ENCODE assay signal across 23 mouse cellular contexts in the genomic region with DNA sequence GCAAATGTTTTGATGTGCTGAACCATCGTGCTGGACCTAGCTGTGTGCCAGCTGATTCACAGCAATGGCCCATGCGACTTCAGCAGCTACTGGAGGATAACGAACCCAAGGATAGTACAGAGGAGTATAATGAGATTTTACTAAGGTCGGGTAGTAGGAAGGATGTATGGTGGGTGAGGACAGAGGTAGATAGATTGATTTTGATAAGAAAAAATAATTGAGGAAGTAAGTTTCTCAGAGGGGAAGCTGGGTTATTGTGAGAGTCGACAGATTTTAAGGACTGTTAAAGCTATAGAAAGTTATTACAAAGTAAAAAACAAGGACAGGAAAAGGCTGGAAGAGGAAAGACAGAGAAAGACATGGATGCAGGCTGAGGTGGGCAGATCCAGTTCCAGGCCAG. TPM values are rescaled to one million over a fixed set of nuclear protein-coding genes. Genes with fewer than 3 reads are reported as not detected.
DNase-seq lines count a peak whose midpoint lies in the region; ATAC-seq lines count a peak whose summit lies in the region.
"Had no signal": no experiment of that assay in that cellular context is flagged by ENCODE, and none has a peak within 500 bp of the region (broad histone marks: within the 10 kb centered on the region; RNA-seq: fewer than 3 reads in every experiment).

No protein-coding gene starts in this region.

- intact Hi-C loops in heart, postnatal 25 days (cut with DNase I): no loop called here
- intact Hi-C loops in heart, postnatal 14 days (cut with DNase I): no loop called here

- peak; percentile 59 for ATAC-seq in granulocyte monocyte progenitor cell, adult 5-6 weeks (replicated peaks; ENCODE audit: poor library complexity, severe bottlenecking)
- peak; percentile 46 for ATAC-seq in megakaryocyte progenitor cell, adult 5-6 weeks (replicated peaks; ENCODE audit: poor library complexity)
- ATAC-seq: activated CD4-positive, CD25-positive, alpha-beta regulatory T cell, adult 4 months; forebrain, embryonic 15.5 days; hindbrain, embryonic 16.5 days; inflammation-experienced regulatory T-cells, adult 6 months; Patski had no signal

- no peaks in the 10 kb centered on the region for H3K4me1 ChIP-seq in embryonic facial prominence, embryonic 10.5 days
- H3K4me1 ChIP-seq: embryonic facial prominence, embryonic 12.5 days; forebrain, embryonic 15.5 days; heart, embryonic 15.5 days; hindbrain, embryonic 12.5 days had no signal

- H3K27ac ChIP-seq in embryonic facial prominence, embryonic 10.5 days (replicated peaks): no peak overlapping the region
- H3K27ac ChIP-seq: embryonic facial prominence, embryonic 12.5 days; forebrain, embryonic 15.5 days; heart, adult 2 months; heart, embryonic 15.5 days; hindbrain, embryonic 12.5 days had no signal

- peak; percentile 11 for DNase-seq in heart, adult 11 months
- no peak for DNase-seq in heart, postnatal 25 days (ENCODE audit: low spot score)
- DNase-seq in embryonic facial prominence, embryonic 10.5 days (ENCODE audit: low spot score): no peak
- DNase-seq in adrenal gland, postnatal 10 days: no peak
- DNase-seq in heart, postnatal 14 days: no peak
- DNase-seq: adrenal gland, postnatal 25 days; cerebellum, adult 11-12 months; cerebellum, postnatal 10 days; embryo, embryonic 11 days; gastrocnemius, postnatal 36 days; heart, adult 2 months; heart, postnatal 36 days had no signal

- no peaks in the 10 kb centered on the region for H3K36me3 ChIP-seq in embryonic facial prominence, embryonic 10.5 days (replicated peaks)
- H3K36me3 ChIP-seq: embryonic facial prominence, embryonic 12.5 days; forebrain, embryonic 15.5 days; heart, embryonic 15.5 days; hindbrain, embryonic 12.5 days had no signal

- H3K4me3 ChIP-seq in embryonic facial prominence, embryonic 10.5 days: no peak overlapping the region
- H3K4me3 ChIP-seq: embryonic facial prominence, embryonic 12.5 days; forebrain, embryonic 15.5 days; heart, adult 2 months; heart, embryonic 15.5 days; hindbrain, embryonic 12.5 days had no signal

- H3K27me3 ChIP-seq in embryonic facial prominence, embryonic 10.5 days (replicated peaks; ENCODE audit: low read depth, poor library complexity, severe bottlenecking): no peaks in the 10 kb centered on the region
- H3K27me3 ChIP-seq: CH12.LX; embryonic facial prominence, embryonic 12.5 days; forebrain, embryonic 15.5 days; heart, embryonic 15.5 days; hindbrain, embryonic 12.5 days; Patski had no signal

- 0 out of 2 replicates have a peak, but pooled peaks cover 4% of the 10 kb centered on the region for H3K9me3 ChIP-seq in embryonic facial prominence, embryonic 10.5 days
- H3K9me3 ChIP-seq: embryonic facial prominence, embryonic 12.5 days; forebrain, embryonic 15.5 days; heart, embryonic 15.5 days had no signal

- WGBS in embryonic facial prominence, embryonic 10.5 days: 81% methylated on average over 5 of the region's 5 CpGs

RNA-seq across cellular contexts. Expression of gene Ccnf, which starts 8.4 kb away (rescaled TPM):
- total RNA-seq in heart, postnatal 25 days (2021): 1 to 10 TPM; 1.1 to 1.2 TPM
- total RNA-seq in granulocyte monocyte progenitor cell, adult 5-6 weeks (2014; fragmentation: Nextera tagmentation): 6.1 and 18.3 TPM in 2 replicates
- 22.7 and 24.1 TPM in 2 replicates for total RNA-seq in granulocyte monocyte progenitor cell, adult 5-6 weeks (2017)
- total RNA-seq in megakaryocyte progenitor cell, adult 5-6 weeks (2015): 21.2 and 22.7 TPM in 2 replicates
- 27.4 and 40.3 TPM in 2 replicates for total RNA-seq in megakaryocyte progenitor cell, adult 5-6 weeks (2017)
- polyA plus RNA-seq in embryonic facial prominence, embryonic 10.5 days (2016; fragmentation: Nextera tagmentation; extraction: Ambion mirVana): 113 and 122 TPM in 2 replicates
- 10 to 100 TPM in 1 of 2 experiments, 1 to 10 TPM in 1; 10.0 to 15.9 TPM for total RNA-seq in adrenal gland, postnatal 10 days (2021)
- total RNA-seq in heart, postnatal 14 days (2021): 1 to 10 TPM; 2.7 to 4.8 TPM

RNA-seq across cellular contexts. Expression of gene Tedc2, which starts 39.1 kb away (rescaled TPM):
- total RNA-seq in heart, postnatal 25 days (2021): 1 to 10 TPM; 1.7 to 2.2 TPM
- total RNA-seq in granulocyte monocyte progenitor cell, adult 5-6 weeks (2014; fragmentation: Nextera tagmentation): 11.3 and 13.8 TPM in 2 replicates
- total RNA-seq in granulocyte monocyte progenitor cell, adult 5-6 weeks (2017): 17.0 and 19.5 TPM in 2 replicates
- total RNA-seq in megakaryocyte progenitor cell, adult 5-6 weeks (2015): 7.8 and 10.2 TPM in 2 replicates
- total RNA-seq in megakaryocyte progenitor cell, adult 5-6 weeks (2017): 13.9 and 16.2 TPM in 2 replicates
- polyA plus RNA-seq in embryonic facial prominence, embryonic 10.5 days (2016; fragmentation: Nextera tagmentation; extraction: Ambion mirVana): 23.0 and 24.8 TPM in 2 replicates
- 1 to 10 TPM; 7.2 to 9.8 TPM for total RNA-seq in adrenal gland, postnatal 10 days (2021)
- total RNA-seq in heart, postnatal 14 days (2021): 1 to 10 TPM; 3.0 to 3.2 TPM

RNA-seq across cellular contexts. Expression of gene Ntn3, which starts 50.4 kb away (rescaled TPM):
- under 1 TPM; 0.64 to 0.73 TPM for total RNA-seq in heart, postnatal 25 days (2021)
- 0.11 TPM in 1 of 2 replicates, not detected in the other for total RNA-seq in granulocyte monocyte progenitor cell, adult 5-6 weeks (2014; fragmentation: Nextera tagmentation)
- 0.04 TPM in 1 of 2 replicates, not detected in the other for total RNA-seq in granulocyte monocyte progenitor cell, adult 5-6 weeks (2017)
- total RNA-seq in megakaryocyte progenitor cell, adult 5-6 weeks (2015): 0.15 TPM in 1 of 2 replicates, not detected in the other
- total RNA-seq in megakaryocyte progenitor cell, adult 5-6 weeks (2017): 0.12 and 0.30 TPM in 2 replicates
- polyA plus RNA-seq in embryonic facial prominence, embryonic 10.5 days (2016; fragmentation: Nextera tagmentation; extraction: Ambion mirVana): 5.0 and 7.3 TPM in 2 replicates
- 1 to 10 TPM; 3.1 to 4.2 TPM for total RNA-seq in adrenal gland, postnatal 10 days (2021)
- 1 to 10 TPM in 1 of 2 experiments, under 1 TPM in 1; 0.90 to 1.0 TPM for total RNA-seq in heart, postnatal 14 days (2021)
- polyA plus RNA-seq: activated CD4-positive, CD25-positive, alpha-beta regulatory T cell, adult 4 months; inflammation-experienced regulatory T-cells, adult 6 months had no signal

RNA-seq across cellular contexts. Expression of gene Tbc1d24, which starts 54.3 kb away (rescaled TPM):
- 1 to 10 TPM; 8.3 to 9.4 TPM for total RNA-seq in heart, postnatal 25 days (2021)
- 12.4 and 27.9 TPM in 2 replicates for total RNA-seq in granulocyte monocyte progenitor cell, adult 5-6 weeks (2014; fragmentation: Nextera tagmentation)
- 4.8 and 6.4 TPM in 2 replicates for total RNA-seq in granulocyte monocyte progenitor cell, adult 5-6 weeks (2017)
- 3.6 and 6.4 TPM in 2 replicates for total RNA-seq in megakaryocyte progenitor cell, adult 5-6 weeks (2015)
- 6.4 and 6.6 TPM in 2 replicates for total RNA-seq in megakaryocyte progenitor cell, adult 5-6 weeks (2017)
- 6.0 and 6.1 TPM in 2 replicates for polyA plus RNA-seq in embryonic facial prominence, embryonic 10.5 days (2016; fragmentation: Nextera tagmentation; extraction: Ambion mirVana)
- total RNA-seq in adrenal gland, postnatal 10 days (2021): 10 to 100 TPM; 12.0 to 16.4 TPM
- total RNA-seq in heart, postnatal 14 days (2021): 1 to 10 TPM; 8.7 to 9.3 TPM
